Mouse (Mus musculus): ENCODE measurements around the gene Zbtb17.

Gene Zbtb17

DNA sequence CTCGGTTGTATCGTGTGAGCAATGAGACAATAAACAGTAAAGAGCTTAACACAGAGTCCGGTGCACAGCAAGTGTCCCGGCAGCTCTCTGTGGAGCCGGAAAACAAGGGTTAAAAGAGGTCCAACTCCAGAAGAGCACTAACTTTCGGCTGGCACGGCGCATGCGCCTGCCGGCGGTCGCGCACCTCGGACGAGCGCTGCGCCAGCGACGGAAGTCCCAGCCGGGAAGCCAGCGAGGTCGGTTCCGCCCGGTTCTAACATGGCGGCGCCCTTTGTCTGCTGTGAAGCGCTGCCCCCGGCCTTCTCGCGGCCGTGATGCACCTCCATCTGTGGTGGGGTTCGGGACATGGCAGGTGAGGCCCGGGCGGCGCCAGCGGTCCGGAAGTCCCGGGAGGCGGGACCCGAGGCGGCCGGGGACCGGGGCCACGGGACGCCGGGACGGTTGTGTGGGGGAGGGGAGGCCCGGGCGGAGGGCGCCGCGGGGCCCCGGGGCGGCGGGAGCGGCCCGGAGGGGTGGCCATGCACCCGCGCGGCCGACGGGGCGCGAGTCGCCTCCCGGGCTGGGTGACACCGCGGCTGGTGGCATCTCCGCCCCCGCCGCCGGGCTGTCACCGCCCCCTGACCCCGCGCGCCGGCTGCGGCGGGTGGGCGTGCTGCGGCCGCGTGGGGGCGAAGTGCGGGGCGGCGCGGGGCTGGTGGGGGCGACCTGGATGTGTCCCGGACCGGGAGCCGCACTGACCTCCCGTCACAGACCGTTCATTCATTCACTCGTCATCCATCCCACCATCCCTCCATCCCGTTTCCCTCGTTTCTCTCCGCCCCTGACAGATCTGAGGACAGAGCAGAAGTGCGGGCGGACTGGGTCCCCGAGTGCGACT lies at the start of gene Zbtb17:
TSS of gene Zbtb17 (plus strand) at position 204 of the 877 bp plus-strand sequence.
- DNase-seq (ENCODE audit: low spot score in 2 of 2), result peak; percentile 72 to 80

DNA sequence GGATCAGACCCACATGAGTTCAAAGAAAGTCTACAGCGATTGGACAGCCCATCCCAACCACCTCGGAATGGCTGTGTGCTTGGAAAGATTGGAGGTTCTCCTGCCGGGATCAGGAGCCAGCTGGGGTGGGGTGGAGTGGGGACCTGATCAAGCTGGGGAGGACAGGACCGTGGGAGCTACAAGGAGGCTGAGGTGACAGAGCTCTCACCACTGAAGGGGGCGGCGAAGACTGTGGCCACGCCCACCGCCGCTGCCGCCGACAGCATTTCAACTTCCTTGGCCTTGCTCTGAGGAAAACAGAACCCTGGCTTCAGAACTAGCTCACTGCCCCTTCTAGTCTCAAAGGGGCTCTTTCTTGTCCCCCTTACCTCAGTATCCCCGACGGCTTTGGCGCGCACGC lies 49.7 kb upstream of the Zbtb17 start:
- DNase-seq (ENCODE audit: low spot score in 2 of 2), result no peak

GRCm38 (mm10) chr4:141397861-141398260 lies 46.6 kb upstream of the Zbtb17 start:
- no peak for DNase-seq (ENCODE audit: low spot score in 2 of 2)

DNA sequence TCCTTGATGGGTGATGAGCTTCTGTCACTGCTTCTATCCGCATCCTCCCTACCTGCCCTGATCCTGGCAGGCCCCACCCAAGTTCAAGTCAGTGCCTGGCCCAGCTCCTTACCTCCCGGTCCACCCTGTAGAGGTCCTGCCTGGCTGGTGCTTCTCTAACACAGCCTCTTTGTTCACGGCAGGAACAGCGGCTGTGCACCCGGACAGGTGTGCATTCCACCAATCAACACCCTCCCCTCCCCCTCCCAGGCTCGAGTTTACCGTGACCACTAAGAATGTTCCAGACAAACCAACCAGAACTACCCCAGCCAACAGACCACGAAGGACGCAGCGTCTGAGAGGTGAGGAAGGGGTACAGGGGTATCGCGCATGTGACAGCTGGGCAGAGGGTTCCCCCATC lies 45.9 kb upstream of the Zbtb17 start, which contains the start of gene Clcnka:
TSS of gene Clcnka (minus strand) at position 180 of the 400 bp plus-strand sequence.
- DNase-seq (ENCODE audit: low spot score in 2 of 2), result no peak

- no peak for DNase-seq (ENCODE audit: low spot score in 2 of 2)
Observed at GRCm38 (mm10) chr4:141400171-141400570, 44.3 kb upstream of the Zbtb17 start.

DNA sequence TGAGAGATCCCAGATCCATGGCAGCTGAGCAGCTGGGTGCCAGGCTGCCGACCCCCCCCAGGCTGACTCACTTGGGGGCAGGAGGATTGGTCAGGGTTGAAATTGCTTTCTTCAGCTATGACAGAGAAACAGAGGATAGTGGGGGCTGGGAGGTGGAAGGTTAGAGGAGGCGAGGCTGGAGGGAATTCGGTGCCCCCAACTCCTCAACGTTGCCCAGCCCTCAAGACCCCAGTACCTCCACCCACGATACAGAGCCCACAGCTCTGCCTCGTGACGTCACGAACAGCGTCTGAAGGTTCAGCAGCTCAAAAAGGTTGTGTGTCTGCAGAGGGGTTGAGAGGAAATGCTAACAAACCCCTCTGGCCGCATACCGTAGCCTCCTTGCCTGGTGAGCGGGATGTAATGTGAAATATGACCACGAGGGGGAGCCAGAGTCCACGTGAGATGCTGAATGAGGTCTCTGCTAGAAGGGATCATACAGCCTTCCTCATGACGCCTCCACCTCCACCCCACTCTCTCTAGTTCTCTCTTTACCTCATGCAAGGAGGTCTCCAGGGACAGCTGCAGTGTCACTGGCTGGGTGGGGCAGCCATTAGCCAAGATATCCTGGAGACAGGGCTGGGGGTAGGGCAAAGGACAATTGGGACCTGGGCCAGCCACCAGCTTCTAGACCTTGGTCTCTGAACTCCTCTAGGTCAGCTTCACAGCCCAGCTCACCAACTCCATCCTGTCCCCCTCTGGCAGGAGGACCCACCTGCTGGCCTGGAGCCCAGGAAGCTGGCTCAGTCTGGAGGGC lies 39.7 kb upstream of the Zbtb17 start:
- peak; percentile 78 to 94 for DNase-seq (ENCODE audit: low spot score in 2 of 2)

- no peak for DNase-seq (ENCODE audit: low spot score in 2 of 2)
Observed at GRCm38 (mm10) chr4:141405314-141405622, 39.2 kb upstream of the Zbtb17 start.

DNA sequence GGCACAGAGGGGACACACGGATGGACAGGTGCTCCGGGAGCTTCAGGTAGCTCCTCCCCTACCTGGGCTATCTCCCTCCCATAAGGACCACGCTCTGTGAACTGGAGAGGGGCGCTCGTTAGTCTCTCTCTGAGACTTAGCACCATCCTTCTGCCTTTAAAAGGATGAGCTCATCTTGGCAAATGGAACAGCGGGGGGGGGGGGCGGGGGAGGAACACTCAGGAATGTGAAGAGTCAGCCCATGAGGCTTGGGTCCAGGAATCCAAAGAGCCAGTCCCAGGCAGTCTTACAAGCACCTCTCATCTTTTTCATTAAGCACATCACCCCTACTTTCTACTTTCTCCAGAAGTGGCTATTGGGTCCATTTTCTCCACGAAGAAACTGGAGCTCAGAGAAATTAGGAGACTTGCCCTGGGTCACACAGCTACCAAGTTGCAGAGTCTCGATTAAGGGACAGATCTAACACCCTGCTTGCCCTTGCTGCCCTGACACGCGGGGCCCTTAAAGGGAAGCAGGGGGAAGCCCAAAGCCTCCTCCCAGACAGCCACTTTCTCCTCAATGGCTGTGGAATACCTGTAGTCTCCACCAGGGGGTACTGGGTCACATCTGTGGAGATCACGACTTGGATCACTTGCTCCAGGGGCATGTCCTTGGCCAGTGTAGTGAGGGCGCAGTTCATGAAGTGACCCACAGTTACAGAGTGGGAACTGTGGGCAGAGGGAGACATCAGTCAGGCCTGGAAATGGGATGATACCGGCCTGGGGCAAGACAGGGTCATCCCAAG lies 37.7 kb upstream of the Zbtb17 start:
- no peak for DNase-seq (ENCODE audit: low spot score in 2 of 2)

- no peak for DNase-seq (ENCODE audit: low spot score in 2 of 2)
Observed at GRCm38 (mm10) chr4:141408577-141408976, 35.9 kb upstream of the Zbtb17 start.

GRCm38 (mm10) chr4:141411430-141411992 lies 32.9 kb upstream of the Zbtb17 start:
- no peak for DNase-seq (ENCODE audit: low spot score in 2 of 2)

DNA sequence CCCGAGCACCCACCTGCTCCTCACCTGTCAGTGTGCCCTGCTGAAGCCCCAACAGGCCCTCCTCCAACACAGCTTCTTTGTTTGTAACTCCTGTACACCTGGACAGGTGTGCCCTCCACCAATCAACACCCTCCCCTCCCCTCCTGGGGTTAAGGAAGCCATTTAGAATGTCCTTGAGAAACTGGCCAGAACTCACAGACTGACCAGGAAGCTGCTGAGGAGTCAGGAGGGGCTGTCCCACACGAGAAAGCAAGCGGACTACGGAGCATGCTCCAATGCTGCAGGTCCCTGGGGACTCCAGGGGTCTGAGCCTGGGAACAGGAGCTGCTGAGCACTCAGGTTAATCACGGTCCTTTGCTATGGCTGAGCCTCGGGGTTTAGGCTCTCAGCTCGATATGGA lies 28.5 kb upstream of the Zbtb17 start, which contains the start of gene Clcnkb:
TSS of gene Clcnkb (minus strand) at position 91 of the 400 bp plus-strand sequence.
- no peak for DNase-seq (ENCODE audit: low spot score in 2 of 2)

DNA sequence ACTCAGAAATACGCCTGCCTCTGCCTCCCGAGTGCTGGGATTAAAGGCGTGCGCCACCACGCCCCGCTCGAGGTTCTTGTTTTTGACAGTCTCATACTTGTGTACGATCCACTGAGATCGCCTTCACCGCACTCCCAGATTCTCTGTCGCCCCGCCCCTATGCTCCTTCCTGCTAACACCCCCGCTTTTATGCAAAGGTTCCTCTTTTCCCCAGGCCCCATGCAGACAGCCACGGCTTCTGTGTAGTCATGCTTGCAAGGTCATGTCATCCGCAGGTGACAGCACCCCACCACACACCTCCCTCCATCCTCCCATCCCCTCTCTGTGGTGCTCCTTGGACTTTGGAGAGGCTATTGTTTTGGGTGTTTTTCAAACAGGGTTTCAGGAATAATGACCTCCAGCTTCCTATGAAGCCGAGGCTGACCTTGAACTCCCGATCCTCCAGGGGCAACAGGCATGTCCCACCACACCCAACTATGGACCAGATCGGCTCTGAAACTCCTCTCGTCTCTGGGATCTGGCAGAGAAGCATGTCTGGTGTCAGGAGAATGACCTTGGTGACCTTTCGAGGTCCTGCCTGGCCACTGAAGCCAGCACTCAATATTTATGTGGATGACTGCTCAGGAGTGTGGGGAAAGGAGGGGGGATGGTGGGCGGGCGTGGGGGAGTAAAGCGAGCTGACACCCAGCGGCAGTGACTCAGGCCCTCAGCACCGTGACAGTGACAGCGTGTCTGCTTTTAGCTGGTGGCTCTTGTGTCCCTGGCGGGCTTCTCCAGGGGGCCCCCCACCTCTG lies 24.9 kb upstream of the Zbtb17 start:
- DNase-seq (ENCODE audit: low spot score in 2 of 2), result no peak

DNA sequence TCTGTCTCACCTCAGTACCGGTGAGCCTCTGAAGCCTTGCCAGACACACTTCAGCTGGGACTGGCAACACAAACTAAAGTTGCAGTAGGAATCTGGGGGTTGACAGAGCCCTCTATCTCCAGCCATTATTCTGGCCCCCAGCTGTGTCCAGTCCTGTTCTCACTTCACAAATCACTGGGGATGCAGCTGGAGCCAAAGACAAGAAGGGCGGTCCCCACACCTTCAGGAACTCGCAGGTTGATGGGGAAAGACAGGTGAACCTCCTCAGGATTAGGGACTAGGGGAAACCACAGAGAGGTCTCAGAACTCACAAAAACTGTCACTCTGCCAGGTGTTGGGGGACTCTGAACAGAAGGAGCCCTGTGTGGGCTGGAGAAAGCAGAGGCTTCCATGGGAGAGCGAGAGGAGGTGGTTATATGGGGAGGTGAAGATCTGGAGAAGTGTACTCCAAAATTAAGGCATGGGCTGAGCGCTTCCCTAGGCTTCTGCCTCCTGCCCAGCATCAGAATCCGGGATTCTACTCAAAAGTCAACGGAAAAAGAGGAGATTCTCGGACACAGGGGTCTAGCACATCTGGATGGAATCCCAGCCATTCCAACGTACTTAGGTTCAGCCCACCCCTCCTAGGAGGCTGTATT lies 24.1 kb upstream of the Zbtb17 start, which contains the start of gene Hspb7:
TSS of gene Hspb7 (plus strand) at position 588 of the 638 bp plus-strand sequence.
- no peak for DNase-seq (ENCODE audit: low spot score in 2 of 2)

DNA sequence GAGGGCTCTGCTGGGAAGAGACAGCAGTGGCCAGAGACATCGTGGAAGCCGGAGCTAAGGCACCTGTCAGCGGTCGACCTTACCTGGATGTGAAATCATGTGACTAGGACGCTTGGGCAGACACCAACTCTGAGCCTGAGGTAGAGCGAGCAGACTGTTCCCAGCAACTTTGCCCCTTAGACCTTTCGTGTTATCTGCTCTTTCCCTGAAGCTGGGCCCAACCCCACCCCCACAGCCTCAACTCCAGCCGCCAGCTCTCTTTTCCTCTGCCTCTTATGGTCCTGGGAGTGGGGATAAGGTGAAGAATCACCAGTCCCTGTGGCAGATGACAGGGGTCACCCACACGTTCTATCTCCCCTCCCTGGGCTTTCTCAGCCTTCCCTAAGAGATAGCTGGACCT lies 23.6 kb upstream of the Zbtb17 start:
- no peak for DNase-seq (ENCODE audit: low spot score in 2 of 2)

DNA sequence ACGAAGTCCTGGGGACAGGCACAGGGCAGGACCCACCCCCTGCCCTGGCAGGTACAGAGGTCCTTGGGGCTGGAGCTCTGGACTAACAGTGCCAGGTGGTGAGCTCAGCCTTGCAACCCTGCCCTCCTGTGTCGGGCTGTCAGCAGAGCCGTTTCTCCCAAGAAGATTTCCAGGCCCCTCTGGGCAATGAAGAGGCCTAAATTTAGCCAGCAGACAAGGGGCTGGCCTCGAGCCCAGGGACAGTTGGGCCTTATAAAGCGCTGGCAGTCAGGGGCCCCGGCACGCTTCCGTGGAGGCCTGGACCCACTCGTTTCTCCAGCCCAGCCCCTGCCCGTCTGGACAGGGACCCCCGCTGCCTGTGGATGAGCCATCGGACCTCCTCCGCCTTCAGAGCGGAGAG lies 23.0 kb upstream of the Zbtb17 start:
- no peak for DNase-seq (ENCODE audit: low spot score in 2 of 2)

DNA sequence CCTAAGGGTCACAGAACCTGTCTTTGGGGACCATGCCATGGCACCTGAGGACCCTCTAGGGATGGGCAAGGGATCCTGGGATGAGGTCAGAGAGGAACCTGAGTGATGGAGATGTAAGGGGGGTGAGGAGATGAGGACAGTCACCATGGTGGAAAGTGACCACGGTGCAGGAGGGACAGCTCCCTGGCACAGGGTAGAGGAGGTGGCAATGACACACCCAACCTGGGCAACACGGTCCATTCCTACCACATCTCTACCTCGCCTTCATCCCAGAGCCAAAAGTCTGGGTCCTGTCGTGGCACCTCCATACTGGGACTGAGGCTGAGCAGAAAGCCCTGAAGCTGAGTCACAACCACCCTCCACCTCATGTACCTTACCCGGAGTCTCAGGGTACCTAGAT lies 21.6 kb upstream of the Zbtb17 start:
- DNase-seq (ENCODE audit: low spot score in 2 of 2), result no peak

GRCm38 (mm10) chr4:141423288-141423687 lies 21.2 kb upstream of the Zbtb17 start:
- DNase-seq (ENCODE audit: low spot score in 2 of 2), result no peak

DNA sequence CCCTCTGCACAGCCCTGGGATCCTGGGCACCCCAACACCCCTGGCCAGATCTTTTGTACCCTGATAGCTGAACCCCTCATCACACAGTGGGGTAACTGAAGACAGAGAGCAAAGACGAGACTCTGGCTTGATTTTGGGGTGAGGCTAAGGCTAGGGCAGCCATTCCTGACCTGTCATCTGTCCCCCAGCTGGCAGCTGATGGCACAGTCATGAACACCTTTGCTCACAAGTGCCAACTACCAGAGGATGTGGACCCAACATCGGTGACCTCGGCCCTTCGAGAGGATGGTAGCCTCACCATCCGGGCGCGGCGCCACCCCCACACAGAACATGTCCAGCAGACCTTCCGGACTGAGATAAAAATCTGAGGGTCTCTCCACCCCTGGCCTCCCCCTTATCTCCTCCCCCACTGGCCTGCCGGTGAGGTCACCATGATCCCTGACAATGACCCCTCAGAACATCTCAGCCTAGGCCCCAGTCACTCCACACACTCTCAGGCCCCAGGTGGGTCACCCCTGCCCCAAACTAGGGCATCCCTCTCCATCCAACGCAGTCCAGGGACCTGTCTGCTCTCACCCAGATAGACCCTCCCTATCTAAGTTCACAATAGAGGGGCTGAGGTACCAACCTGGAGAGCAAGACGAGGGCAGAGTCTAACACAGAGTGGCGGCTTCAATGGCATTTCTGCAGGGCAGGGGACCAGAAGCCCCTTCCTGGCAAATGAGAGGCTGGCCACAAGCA lies 20.6 kb upstream of the Zbtb17 start:
- no peak for DNase-seq (ENCODE audit: low spot score in 2 of 2)
